Mouse (Mus musculus) testis, adult 2 months (tissue): ENCODE measurements at regions not wholly inside any gene's neighbourhood (a gene's known extent, or its start where the extent isn't known, plus 50 kb on each side); places are given as distances from the start of the nearest gene placed in this dataset.

ENCODE experiments used
- CTCF ChIP-seq: fragments of 200-500 bp; IDR thresholded peaks from 2 replicates; pipeline ENCODE4 v1.5.1; 2012; ENCODE audit warnings: low read depth, mild to moderate bottlenecking, inconsistent platforms, low read length, moderate library complexity; ENCODE audit not compliant: control insufficient read depth, insufficient read depth, insufficient replicate concordance
- POLR2A ChIP-seq: fragments of 200-500 bp; IDR thresholded peaks from 2 replicates; pipeline ENCODE4 v1.6.1; 2012; ENCODE audit warnings: low read depth, mild to moderate bottlenecking, inconsistent platforms, low read length, moderate library complexity; ENCODE audit not compliant: control insufficient read depth

- TF ChIP-seq POLR2A (no peak), CTCF (no peak)
Observed at GRCm38 (mm10) chr5:43355832-43356231, 122.9 kb downstream of the Cpeb2 start.
